Mouse (Mus musculus): ENCODE measurements around the gene Btnl9. TPM values are rescaled to one million over a fixed set of nuclear protein-coding genes. Genes with fewer than 3 reads are reported as not detected.
A peak's percentile ranks its signal among the peaks of the same experiment; 100 is the strongest.
"Not testable (repeated sequence)": the region's sequence is repeated elsewhere in the genome, so short reads cannot be mapped to it uniquely, and the experiment has no call there.

Gene Btnl9
- polyA plus RNA-seq (2015; fragmentation: Nextera tagmentation; extraction: Ambion mirVana) = 1.1 and 1.7 TPM in 2 replicates

DNA sequence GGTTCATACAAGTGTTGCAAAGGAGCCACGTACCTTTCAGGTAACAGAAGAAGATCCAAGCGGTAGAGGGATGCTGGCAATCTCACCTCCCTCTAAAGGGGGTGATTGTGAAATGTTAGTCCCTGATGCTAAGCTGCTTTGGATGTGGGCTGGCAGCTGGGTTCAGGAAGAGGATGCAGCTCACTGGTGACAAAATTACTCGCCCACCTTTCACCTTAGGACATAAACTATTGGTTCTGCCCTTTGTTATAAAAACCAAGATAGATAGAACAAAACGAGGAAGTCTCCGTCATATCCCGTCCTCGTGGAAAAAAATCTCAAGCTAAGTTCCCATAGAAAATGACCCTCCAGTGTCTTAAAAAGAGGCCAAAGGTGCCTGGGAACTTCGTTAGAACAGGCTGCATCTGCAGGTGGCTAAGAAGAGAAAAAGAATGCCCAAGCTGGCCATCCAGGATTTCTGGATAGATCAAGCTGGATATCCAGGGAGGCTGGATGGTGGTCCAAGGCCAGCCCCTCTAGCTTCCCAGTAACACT, at the start of gene Btnl9:
Btnl9 (minus strand) TSS at position 205 of the 534 bp plus-strand sequence.
- DNase-seq (ENCODE audit: low spot score) = no peak

GRCm38 (mm10) chr11:49235459-49236207, 48.7 kb upstream of the Btnl9 start:
- no peak for DNase-seq (ENCODE audit: low spot score)

GRCm38 (mm10) chr11:49232781-49233180, 45.8 kb upstream of the Btnl9 start:
- DNase-seq (ENCODE audit: low spot score) = no peak

- no peak for DNase-seq (ENCODE audit: low spot score)
Measured at GRCm38 (mm10) chr11:49224455-49224854, 37.5 kb upstream of the Btnl9 start.

DNA sequence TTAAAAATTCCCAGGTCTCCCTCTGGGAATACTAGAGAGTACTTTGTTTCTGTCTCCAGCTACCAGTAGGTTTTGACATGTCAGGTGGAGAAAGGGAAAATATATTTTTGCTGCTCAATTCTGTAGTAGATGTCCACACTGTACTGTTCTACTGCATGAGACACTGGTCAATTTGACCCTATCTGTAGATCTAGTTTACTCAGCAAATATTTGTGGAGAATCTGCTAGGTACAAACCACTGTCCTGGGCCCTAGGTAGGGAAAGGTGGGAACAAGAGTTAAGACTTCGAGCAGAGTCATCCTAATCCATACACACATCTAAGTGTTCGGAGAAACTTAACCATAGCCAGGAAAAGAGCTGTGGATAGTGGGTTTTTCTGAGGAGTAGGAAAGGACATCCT, 32.3 kb upstream of the Btnl9 start:
- DNase-seq (ENCODE audit: low spot score) = no peak

GRCm38 (mm10) chr11:49213505-49213904, 26.5 kb upstream of the Btnl9 start:
- no peak for DNase-seq (ENCODE audit: low spot score)

GRCm38 (mm10) chr11:49212577-49212976, 25.6 kb upstream of the Btnl9 start:
- DNase-seq (ENCODE audit: low spot score) = no peak

DNA sequence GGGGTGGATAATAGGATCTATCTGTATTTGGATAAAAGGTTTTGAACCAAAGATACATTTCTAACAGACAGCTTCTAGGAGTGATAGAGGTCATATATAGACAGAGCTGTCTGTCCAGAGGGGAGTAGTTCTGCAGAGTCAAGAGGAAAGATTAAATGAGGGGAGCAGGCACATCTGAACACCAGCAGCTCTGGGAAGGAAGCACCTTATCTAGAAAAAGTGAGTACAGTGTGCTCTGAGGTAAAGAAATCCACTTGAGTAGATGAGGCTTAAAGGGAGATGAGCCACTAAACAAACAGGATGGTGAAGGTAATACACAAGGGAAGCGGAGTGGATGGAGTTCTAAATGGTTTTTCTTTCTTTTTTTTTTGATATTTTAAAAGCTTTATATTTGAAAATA, 20.5 kb upstream of the Btnl9 start:
- no peak for DNase-seq (ENCODE audit: low spot score)

- DNase-seq (ENCODE audit: low spot score) = no peak
Measured at GRCm38 (mm10) chr11:49205080-49205590, 18.2 kb upstream of the Btnl9 start.

- peak; percentile 68 for DNase-seq (ENCODE audit: low spot score)
Measured at GRCm38 (mm10) chr11:49203771-49204497, 17.0 kb upstream of the Btnl9 start.

GRCm38 (mm10) chr11:49203129-49203768, 16.3 kb upstream of the Btnl9 start, which contains the start of gene Zfp62:
Zfp62 (plus strand) TSS chr11:49203292.
- peak; percentile 91 for DNase-seq (ENCODE audit: low spot score)

DNA sequence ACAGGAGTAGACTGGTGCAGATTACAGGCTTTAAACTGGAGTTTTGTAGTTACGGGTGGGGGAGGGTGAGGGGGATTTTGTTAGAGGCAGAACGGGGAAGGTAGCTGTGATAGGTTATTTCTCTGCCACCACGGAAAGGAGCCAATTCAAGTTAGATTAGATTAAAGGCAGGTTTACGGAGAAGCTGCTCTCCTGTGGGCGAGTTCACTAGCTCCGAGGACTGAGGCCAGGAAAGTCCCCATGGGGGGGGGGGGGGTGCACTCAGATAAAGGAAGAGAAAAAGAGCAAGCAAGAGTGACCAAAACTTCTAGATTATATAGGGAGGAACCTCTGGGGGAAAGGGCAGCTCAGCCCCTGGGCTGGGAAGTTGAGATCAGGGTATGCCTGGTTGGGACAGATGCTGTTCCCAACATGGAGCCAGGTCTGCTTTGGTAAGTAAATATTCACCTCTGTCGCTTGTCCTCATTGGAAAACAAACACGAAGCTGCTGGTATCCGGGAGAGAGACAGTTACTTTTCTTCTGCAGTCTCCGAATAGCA, 15.6 kb upstream of the Btnl9 start:
- DNase-seq (ENCODE audit: low spot score) = peak; percentile 38

- DNase-seq (ENCODE audit: low spot score) = no peak
Measured at GRCm38 (mm10) chr11:49202071-49202470, 15.1 kb upstream of the Btnl9 start.

DNA sequence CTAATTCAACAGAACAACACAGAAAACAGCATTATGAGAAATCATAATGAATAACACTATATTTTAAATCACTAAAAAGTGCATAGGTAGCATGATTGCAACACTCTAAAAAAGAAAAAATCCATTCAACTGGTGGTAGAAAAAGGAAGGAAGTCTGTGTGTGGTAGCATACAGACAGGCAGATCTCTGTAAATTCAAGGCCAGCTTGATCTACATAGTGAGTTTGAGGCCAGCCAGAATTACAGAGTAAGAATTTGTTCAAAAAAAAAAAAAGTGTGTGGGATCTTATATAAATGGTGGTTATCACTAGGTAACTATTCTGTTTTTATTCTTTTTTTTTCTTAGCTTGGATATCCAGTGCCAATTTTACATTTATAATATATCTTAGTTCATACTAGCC, 14.2 kb upstream of the Btnl9 start:
- DNase-seq (ENCODE audit: low spot score) = no peak

DNA sequence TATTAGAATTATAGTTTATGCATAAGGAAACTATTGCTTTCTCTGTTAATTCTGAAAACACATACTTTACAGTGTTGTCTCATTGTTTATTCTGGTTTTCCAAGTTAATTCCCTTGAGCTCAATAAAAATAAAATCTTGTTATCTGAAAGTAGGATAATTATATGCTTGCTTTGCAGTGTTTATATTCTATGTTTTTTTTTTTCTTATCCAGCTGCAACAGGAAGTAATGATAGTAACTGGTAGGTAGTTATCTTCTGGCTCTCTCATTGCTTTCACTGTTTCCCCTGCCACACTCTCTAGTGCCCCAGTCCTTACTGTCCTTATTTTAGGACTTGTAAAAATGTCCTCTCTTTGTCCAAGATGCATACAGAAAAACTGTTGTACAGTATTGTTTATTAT, 13.7 kb upstream of the Btnl9 start:
- DNase-seq (ENCODE audit: low spot score) = no peak

- DNase-seq (ENCODE audit: low spot score) = peak; percentile 38
Measured at GRCm38 (mm10) chr11:49195819-49196322, 8.9 kb upstream of the Btnl9 start.

DNA sequence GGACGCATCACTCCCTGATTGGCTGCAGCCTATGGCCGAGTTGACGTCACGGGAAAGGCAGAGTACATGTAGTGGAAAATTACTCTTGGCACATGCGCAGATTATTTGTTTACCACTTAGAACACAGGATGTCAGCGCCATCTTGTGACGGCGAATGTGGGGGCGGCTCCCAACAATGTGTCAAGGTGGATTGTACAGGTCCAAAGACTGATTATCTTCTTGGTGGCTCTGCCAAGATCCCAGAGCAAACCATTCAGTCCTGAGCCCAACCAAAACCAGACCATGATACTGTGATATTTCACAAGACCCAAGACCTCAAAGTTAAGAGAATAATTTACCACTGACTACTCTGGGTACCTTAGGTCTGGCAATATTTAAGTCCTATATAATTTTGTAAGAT, 7.8 kb upstream of the Btnl9 start:
- not testable (repeated sequence) for DNase-seq (ENCODE audit: low spot score)

DNA sequence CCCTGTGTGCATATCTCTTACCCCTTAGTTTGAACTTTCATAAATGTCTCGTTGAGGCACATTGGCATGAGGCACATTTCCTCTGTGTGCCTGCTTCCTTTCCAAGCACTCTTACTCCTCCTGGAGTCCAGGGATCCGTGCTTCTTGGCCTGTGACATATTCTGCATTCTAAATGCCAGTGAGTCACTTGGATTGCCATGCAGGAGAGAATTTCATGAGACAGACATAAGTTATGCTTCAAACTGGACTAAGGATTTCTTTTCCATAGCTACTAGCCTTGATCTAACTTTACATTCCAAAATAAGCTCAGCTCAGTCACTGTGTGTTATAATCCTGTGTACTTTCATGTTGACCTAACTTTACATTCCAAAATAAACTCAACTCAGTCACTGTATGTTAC, 4.1 kb upstream of the Btnl9 start:
- DNase-seq (ENCODE audit: low spot score) = no peak

DNA sequence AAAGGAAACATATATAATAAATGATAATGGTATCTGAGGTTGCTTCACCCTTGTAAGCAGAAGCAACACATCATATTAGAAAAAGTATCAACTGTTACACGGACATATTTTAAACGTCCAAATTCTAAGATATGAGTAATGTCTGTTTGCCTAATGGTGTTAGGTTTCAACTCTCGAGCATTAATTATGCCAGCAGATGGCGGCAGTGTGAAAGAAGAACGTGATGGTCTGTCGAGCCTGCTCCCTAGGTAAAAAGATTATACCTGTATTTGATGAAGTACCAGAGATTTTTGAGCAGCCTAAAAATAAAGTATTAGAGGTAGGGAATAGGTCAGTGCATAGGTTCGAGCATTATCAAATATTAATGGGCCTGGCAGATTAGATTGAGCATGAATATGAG, 2.8 kb upstream of the Btnl9 start:
- DNase-seq (ENCODE audit: low spot score) = peak; percentile 62

DNA sequence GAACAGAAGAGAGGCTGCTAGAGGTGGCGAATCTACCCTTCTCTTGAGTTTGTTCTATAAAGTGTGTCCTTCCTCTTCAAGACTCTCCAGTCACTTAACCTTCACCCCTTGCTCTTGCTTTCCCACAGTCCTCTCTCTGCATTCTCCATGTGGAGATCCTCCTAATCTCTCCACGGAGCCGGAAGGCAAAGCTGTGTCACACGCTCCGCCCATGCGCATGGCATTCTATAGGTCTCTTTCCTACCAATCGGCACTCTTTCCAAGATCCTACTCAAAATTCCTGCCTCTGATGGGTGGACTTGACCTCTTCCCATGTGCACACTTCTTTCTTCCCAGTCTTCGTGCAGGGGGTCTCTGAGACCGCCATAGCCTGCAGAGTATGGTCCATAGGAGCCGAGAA, 742 bp upstream of the Btnl9 start:
- no peak for DNase-seq (ENCODE audit: low spot score)

DNA sequence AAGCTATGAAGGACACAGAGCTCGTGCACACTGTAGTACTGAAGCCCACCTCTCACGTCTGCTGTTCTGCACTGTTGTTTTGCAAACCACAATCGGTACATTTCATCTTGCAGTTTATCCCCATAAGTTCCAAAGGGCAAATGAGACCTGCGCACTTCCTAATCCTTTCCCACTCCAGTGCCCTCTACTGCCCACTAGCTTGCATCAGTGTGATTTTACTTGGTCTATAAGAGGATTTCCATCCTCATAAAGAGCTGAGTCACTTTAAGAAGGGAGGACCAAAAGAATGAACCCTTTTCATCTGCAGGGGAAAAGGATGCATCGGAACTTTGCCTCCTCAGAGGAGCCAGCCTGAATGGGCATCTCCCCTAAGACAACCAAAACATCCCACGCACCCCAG, 507 bp downstream of the Btnl9 start:
- no peak for DNase-seq (ENCODE audit: low spot score)
